Mouse (Mus musculus) midbrain, postnatal 0 days (tissue): ENCODE data around the gene Gatb. TPM values are rescaled to one million over a fixed set of nuclear protein-coding genes. Genes with fewer than 3 reads are reported as not detected.

Source experiments
- ATAC-seq: fragments of 200-750 bp; cut with Nextera tagmentation; 2 replicates; pipeline ENCODE4 v1.8.0; 2017; ENCODE audit warnings: moderate number of reproducible peaks, mild to moderate bottlenecking, moderate TSS enrichment, moderate library complexity; ENCODE audit not compliant: low FRiP score
- DNase-seq: peaks from one replicate; pipeline ENCODE4 v3.0.0-alpha.2; 2015; ENCODE audit warnings: low spot score
- H3K27ac ChIP-seq: fragments of 300-500 bp; sonication (generic); 2 replicates; pipeline ENCODE4 v1.5.1; 2014; ENCODE audit warnings: low read depth, mild to moderate bottlenecking, low read length, mixed read lengths
- H3K27me3 ChIP-seq: fragments of 300-500 bp; sonication (generic); 2 replicates; pipeline ENCODE4 v1.6.1; 2014; ENCODE audit warnings: low read length, control low read depth, mixed read lengths; ENCODE audit not compliant: insufficient read depth
- H3K36me3 ChIP-seq: fragments of 300-500 bp; sonication (generic); 2 replicates; pipeline ENCODE4 v1.6.1; 2014; ENCODE audit warnings: low read length, control low read depth, mixed read lengths; ENCODE audit not compliant: insufficient read depth
- H3K4me1 ChIP-seq: fragments of 300-500 bp; sonication (generic); 2 replicates; pipeline ENCODE4 v1.6.1; 2014; ENCODE audit warnings: mild to moderate bottlenecking, control low read depth, antibody characterized with exemption, low read length, mixed read lengths; ENCODE audit not compliant: insufficient read depth
- H3K4me2 ChIP-seq: fragments of 300-500 bp; sonication (generic); 2 replicates; pipeline ENCODE4 v1.6.1; 2014; ENCODE audit warnings: low read depth, mild to moderate bottlenecking, low read length, mixed read lengths; ENCODE audit not compliant: poor library complexity, severe bottlenecking
- H3K4me3 ChIP-seq: fragments of 300-500 bp; sonication (generic); 2 replicates; pipeline ENCODE4 v1.5.1; 2014; ENCODE audit warnings: low read depth, mild to moderate bottlenecking, low read length, moderate library complexity
- H3K9ac ChIP-seq: fragments of 300-500 bp; sonication (generic); replicated peaks from 2 replicates; pipeline ENCODE4 v1.6.1; 2014; ENCODE audit warnings: mild to moderate bottlenecking, low read length, moderate library complexity, mixed read lengths; ENCODE audit not compliant: poor library complexity, severe bottlenecking
- H3K9me3 ChIP-seq: fragments of 300-500 bp; sonication (generic); 2 replicates; pipeline ENCODE4 v1.6.1; 2016; ENCODE audit warnings: low read length, control low read depth
- CTCF ChIP-seq: IDR thresholded peaks from 2 replicates; pipeline ENCODE4 v1.5.1; 2016; ENCODE audit warnings: antibody characterized with exemption, mild to moderate bottlenecking
- WGBS: fragments of 180-500 bp; shearing (Covaris S2); extraction: QIAGEN DNeasy Blood & Tissue Kit; methylation state at CpG from one replicate; pipeline ENCODE4 v1.1.7; 2014; 5-methylcytosine and 5-hydroxymethylcytosine counted together
- polyA plus RNA-seq: library from polyadenylated mRNA; unstranded; fragments of >200 nt; fragmentation: Nextera tagmentation; extraction: Ambion mirVana; gene quantifications from 2 replicates; pipeline ENCODE4 v1.2.1, GENCODE M21; 2015
- total RNA-seq: library from RNA; depleted of rRNA; stranded (reverse); fragments of >200 nt; gene quantifications from 2 replicates; pipeline ENCODE4 v1.2.3, GENCODE M21; 2014

Gene Gatb
- total and polyA plus RNA-seq, 2 experiments from 2014 or later = 21.7 to 36.9 TPM

DNA sequence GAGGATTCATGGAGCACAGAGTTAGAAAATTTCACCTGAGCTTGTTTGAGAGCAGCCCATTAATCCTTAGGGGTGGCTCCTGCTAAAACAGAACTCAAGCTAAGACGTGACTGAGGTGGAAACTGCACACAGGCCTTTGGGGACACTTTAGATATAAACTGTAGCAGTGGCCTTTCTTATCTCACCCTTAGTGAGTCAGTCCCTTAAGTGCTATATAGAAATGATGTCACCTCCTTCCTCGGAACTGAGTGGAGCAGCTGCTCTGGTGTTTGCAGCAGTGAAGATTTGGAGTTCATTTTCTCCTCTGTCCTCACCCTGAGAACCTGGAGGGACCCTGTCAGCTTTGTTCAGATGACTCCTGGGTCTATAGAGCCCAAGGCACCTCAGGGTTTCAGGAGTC, 14.8 kb downstream of the Gatb start:
- ATAC-seq (no peak), DNase-seq (no peak)
- 78% methylated on average over 2 of the region's 2 CpGs for WGBS

DNA sequence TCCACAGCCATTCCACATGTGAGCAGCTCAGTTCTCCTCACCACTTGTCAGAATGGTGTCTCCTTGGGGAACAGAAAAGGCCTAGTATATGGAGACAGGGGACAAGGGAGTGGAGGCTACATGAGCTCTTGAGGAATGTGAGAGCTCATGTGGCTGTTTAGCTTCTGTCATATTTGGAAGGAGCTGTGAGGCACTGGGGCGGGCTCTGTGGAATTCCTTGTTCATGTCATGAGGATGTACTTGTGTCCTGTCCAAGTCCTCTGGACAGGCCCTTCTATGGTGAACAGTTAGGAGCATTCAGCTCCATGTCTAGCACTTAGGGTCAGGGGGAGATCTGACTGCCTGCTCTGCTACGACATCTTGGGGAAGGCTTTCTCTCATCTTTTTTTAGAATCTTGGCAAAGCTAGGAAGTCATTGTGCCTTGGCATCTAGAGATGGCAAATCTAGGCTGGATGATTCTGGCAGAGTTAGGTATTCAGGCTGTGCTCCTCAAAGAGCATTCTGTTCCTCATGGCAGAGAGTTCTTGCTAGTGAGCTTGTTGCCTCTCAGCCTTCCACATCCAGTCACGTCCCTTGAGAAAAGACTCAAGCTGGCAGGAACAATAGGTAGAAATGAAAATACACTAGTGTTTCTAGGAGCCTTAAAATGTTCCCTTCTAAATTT, 16.3 kb downstream of the Gatb start:
- no peak overlapping the region for H3K4me3 ChIP-seq
- WGBS = 89% methylated on average over 3 of the region's 3 CpGs
- no peaks in the 10 kb centered on the region for H3K36me3 ChIP-seq
- H3K4me2 ChIP-seq = no peak overlapping the region
- ATAC-seq (no peak), DNase-seq (no peak)
- H3K9ac ChIP-seq = no peak overlapping the region
- no peaks in the 10 kb centered on the region for H3K4me1 ChIP-seq
- no peaks in the 10 kb centered on the region for H3K9me3 ChIP-seq
- no peak overlapping the region for H3K27ac ChIP-seq
- TF ChIP-seq CTCF = no peak
- H3K27me3 ChIP-seq = no peaks in the 10 kb centered on the region

More for the DNA sequence above, 14.8 kb downstream of the Gatb start:
- Histone ChIP-seq H3K4me1 (no peaks in the 10 kb centered on the region), H3K9ac (no peak overlapping the region), H3K27ac (no peak overlapping the region), H3K4me3 (no peak overlapping the region), H3K9me3 (no peaks in the 10 kb centered on the region), H3K4me2 (no peak overlapping the region), H3K27me3 (no peaks in the 10 kb centered on the region), H3K36me3 (no peaks in the 10 kb centered on the region)
- TF ChIP-seq CTCF = no peak

DNA sequence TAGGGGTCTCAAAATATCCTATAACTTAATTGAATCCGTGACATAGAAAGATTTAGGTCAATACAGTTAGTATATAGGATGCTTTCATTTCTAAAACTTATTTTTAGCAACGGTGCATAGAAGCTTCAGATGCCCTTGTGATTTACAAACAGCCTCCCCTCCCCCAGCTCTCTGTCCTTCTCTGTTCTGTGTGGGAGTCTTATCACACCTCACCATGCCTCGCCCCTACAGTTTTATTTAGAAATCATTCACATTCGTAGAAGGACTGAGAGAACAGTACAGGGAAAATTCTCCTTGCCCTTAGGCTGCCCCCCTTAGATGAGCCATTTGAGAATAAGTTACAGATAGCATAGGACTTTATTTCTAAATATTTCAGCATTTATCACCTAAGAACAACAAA, 18.1 kb downstream of the Gatb start:
- ATAC-seq = no peak
- 75% methylated on average over 4 of the region's 4 CpGs for WGBS
- no peak overlapping the region for H3K9ac ChIP-seq
- no peaks in the 10 kb centered on the region for H3K9me3 ChIP-seq
- no peak for DNase-seq
- TF ChIP-seq CTCF = no peak
- H3K27ac ChIP-seq = no peak overlapping the region
- H3K4me3 ChIP-seq = no peak overlapping the region
- H3K4me1 ChIP-seq = no peaks in the 10 kb centered on the region
- H3K36me3 ChIP-seq = no peaks in the 10 kb centered on the region
- no peak overlapping the region for H3K4me2 ChIP-seq
- no peaks in the 10 kb centered on the region for H3K27me3 ChIP-seq

GRCm38 (mm10) chr3:85592640-85593252, 18.8 kb downstream of the Gatb start:
- 90% methylated on average over 5 of the region's 5 CpGs for WGBS
- Histone ChIP-seq H3K9me3 (no peaks in the 10 kb centered on the region), H3K4me3 (no peak overlapping the region), H3K27ac (no peak overlapping the region), H3K4me2 (no peak overlapping the region), H3K9ac (no peak overlapping the region), H3K36me3 (no peaks in the 10 kb centered on the region), H3K27me3 (no peaks in the 10 kb centered on the region), H3K4me1 (no peaks in the 10 kb centered on the region)
- DNase-seq (no peak), ATAC-seq (no peak)
- TF ChIP-seq CTCF = no peak

- no peak overlapping the region for H3K27ac ChIP-seq
- H3K36me3 ChIP-seq = no peaks in the 10 kb centered on the region
- no peaks in the 10 kb centered on the region for H3K9me3 ChIP-seq
- DNase-seq (no peak), ATAC-seq (no peak)
- H3K27me3 ChIP-seq = no peaks in the 10 kb centered on the region
- H3K4me1 ChIP-seq = no peaks in the 10 kb centered on the region
- H3K4me2 ChIP-seq = no peak overlapping the region
- no peak overlapping the region for H3K9ac ChIP-seq
- no peak for TF ChIP-seq CTCF
- H3K4me3 ChIP-seq = no peak overlapping the region
- WGBS = 79% methylated on average over 3 of the region's 3 CpGs
Observed at GRCm38 (mm10) chr3:85594452-85594851, 20.5 kb downstream of the Gatb start.

DNA sequence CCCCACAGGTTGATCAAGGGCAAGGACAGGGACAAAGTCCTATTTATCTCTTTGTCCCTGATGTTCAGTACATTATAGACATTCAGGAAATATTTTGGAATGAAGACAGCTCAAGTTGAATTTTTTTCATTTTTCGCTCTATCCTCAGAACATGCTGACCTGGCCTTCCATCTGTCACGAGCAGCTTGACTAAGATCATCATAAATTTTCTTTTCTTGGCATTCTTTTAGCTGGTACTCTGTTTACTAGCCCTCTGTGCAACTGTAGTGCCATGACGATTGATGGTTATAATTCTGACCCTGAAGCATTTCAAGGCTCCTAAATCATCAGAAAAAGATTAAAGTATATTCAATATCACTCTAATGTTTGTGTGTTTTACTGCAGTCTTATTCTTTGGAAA, 25.6 kb downstream of the Gatb start:
- H3K9ac ChIP-seq = no peak overlapping the region
- 83% methylated on average over 3 of the region's 3 CpGs for WGBS

More for the DNA sequence above, 25.6 kb downstream of the Gatb start:
- ATAC-seq (no peak), DNase-seq (no peak)
- H3K9me3 ChIP-seq = no peaks in the 10 kb centered on the region
- no peaks in the 10 kb centered on the region for H3K4me1 ChIP-seq
- no peak overlapping the region for H3K4me2 ChIP-seq
- H3K27me3 ChIP-seq = no peaks in the 10 kb centered on the region
- no peak overlapping the region for H3K4me3 ChIP-seq
- H3K36me3 ChIP-seq = no peaks in the 10 kb centered on the region
- no peak for TF ChIP-seq CTCF
- H3K27ac ChIP-seq = no peak overlapping the region
